13 mouse cellular contexts compared by ENCODE assay signal in the genomic region with DNA sequence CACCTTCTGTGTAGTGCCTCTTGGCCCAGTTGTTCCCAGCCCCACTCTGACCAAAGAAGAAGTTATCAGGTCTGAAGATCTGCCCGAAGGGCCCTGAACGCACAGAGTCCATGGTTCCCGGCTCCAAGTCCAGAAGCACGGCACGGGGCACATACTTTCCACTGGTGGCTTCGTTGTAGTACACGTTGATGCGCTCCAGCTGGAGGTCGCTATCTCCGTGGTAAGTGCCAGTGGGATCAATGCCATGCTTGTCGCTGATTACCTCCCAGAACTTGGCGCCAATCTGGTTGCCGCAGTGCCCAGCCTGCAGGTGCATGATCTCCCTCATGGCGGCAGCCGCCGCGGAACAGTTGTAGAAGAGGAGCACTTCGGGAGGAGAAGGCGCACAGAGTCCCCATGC. TPM values are rescaled to one million over a fixed set of nuclear protein-coding genes. Genes with fewer than 3 reads are reported as not detected.
"Had no signal": no experiment of that assay in that cellular context is flagged by ENCODE, and none has a peak within 500 bp of the region (broad histone marks: within the 10 kb centered on the region; RNA-seq: fewer than 3 reads in every experiment).

No protein-coding gene starts in this region.

- DNase-seq: liver, postnatal 0 days; lung, adult 2 months; lung, postnatal 14 days; lung, postnatal 36 days; right cerebral cortex, postnatal 14 days; thymus, adult 18-20 months; thymus, postnatal 14 days; thymus, postnatal 36 days had no signal

- ATAC-seq: liver, postnatal 0 days; lung, postnatal 0 days; midbrain, embryonic 13.5 days; midbrain, embryonic 15.5 days had no signal

RNA-seq across cellular contexts. Expression of a gene that starts 7.8 kb away (rescaled TPM):
- total RNA-seq: monocyte, adult 5-6 weeks; neutrophil, adult 5-6 weeks had no signal
- polyA plus RNA-seq: liver, postnatal 0 days; lung, postnatal 0 days had no signal
